Mouse (Mus musculus) left cerebral cortex, postnatal 10 days (tissue): ENCODE data around the gene Nos2. TPM values are rescaled to one million over a fixed set of nuclear protein-coding genes. Genes with fewer than 3 reads are reported as not detected.

Experiments used
- DNase-seq, 2 experiments: peaks; one replicate each; pipeline ENCODE4 v3.0.0; 2021 to 2022; ENCODE audit warnings: low spot score in 2 of 2, mixed read lengths in 1 of 2; ENCODE audit errors: extremely low spot score in 1 of 2
- intact Hi-C: fragments of 180-260 bp; cut with DNase I; formaldehyde crosslinking; loops from one replicate; pipeline ENCODE4 v1.15.1; 2025
- total RNA-seq, 2 experiments: library from RNA; stranded (reverse); gene quantifications; 2 replicates each; pipeline ENCODE4 v1.2.3; 2021

Nos2 gene
- total RNA-seq, 2 experiments from 2014 or later, result 1.3 to 2.4 TPM

DNA sequence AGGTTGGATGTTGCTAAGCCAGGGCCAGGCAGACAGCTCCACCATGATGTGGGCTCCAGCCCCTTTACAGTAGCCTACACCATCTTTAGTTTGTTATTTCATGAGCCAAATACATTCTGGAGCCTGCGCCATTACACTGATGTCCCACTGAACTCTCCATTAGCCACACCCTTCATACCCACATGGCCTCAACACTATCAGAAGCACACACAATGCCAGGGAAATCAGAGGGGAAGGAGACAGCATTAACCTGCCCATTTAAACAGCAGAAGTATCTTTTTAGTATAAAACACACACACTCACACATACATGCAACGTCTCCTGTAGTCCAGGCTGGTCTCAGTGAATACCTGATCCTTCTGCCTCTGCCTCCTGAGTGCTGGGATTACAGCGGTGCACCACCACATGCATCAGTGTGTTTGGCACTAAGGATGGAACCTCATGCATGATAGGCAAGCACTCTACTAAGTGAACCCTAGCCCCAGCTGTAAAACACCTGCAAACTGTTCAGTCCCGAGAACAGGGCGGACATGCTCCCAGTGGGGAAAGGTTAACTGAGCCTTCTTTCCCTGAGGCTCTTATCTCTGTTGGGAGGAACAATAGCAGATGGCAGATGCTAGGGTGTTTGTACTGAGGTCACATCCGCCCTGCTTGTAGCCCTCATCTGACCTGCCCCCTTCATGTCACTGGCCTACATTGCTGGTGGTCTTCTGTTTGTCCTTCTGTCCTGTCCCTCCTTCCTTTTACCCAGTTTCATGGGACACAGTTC is 87.6 kb downstream of the Nos2 start:
- intact Hi-C loops, result no loop called here
- no peak for DNase-seq

DNA sequence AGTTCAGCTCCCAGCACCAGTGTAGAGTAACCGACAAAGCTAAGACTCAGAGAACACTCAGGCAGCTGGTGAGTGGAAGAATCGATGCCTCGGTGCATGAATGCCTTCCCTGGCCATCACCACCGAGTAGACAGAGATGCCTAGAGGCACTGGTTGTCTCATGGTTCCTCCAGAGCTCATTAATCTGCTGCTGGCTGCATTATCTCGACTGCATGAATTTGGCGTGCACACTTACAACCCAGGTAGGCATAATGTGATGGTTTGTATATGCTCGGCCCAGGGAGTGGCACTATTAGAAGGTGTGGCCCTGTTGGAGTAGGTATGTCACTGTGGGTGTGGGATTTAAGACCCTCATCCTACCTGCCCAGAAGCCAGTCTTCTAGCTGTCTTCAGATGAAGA is 88.3 kb downstream of the Nos2 start:
- intact Hi-C loops, result no loop called here
- no peak for DNase-seq

Other genes with a start within 250 kb of the Nos2 start
- 10 to 100 TPM; 59.1 to 59.4 TPM for gene Nlk, start 223.4 kb upstream of the Nos2 start, total RNA-seq
- 10 to 100 TPM; 18.2 to 19.0 TPM for gene Ccnq, start 169.1 kb upstream of the Nos2 start, total RNA-seq
- 10 to 100 TPM; 30.2 to 32.4 TPM for gene Lyrm9, start 94.2 kb upstream of the Nos2 start, total RNA-seq
- gene Lgals9, start 64.2 kb downstream of the Nos2 start, total RNA-seq, result 1 to 10 TPM; 7.3 to 8.3 TPM
- 10 to 100 TPM; 51.2 to 51.6 TPM for gene Ksr1, start 225.6 kb downstream of the Nos2 start, total RNA-seq